Mouse (Mus musculus): ENCODE data around the gene Ppp1r13b.

GRCm38 (mm10) chr12:111812075-111812474 is 95.8 kb downstream of the Ppp1r13b start:
- TF ChIP-seq POLR2A (IDR thresholded peaks at IDR 0.05; ENCODE audit: borderline replicate concordance, extremely low read depth, low read depth, low read length) = no peak
- no peak for TF ChIP-seq CTCF (IDR thresholded peaks at IDR 0.05; ENCODE audit: insufficient read depth, low read length)
